Mouse (Mus musculus) hindbrain, embryonic 11.5 days (tissue): ENCODE data around the gene Lif. TPM values are rescaled to one million over a fixed set of nuclear protein-coding genes. Genes with fewer than 3 reads are reported as not detected.

ENCODE experiments used
- ATAC-seq: fragments of 200-750 bp; cut with Nextera tagmentation; 2 replicates; pipeline ENCODE4 v1.8.0; 2017; ENCODE audit warnings: mild to moderate bottlenecking, moderate TSS enrichment, moderate library complexity; ENCODE audit not compliant: low FRiP score
- DNase-seq: peaks from one replicate; pipeline ENCODE4 v3.0.0-alpha.2; 2015; ENCODE audit warnings: low spot score
- H3K27ac ChIP-seq: fragments of 300-500 bp; sonication (generic); 2 replicates; pipeline ENCODE4 v1.5.1; 2014; ENCODE audit warnings: mild to moderate bottlenecking, low read depth, low read length
- H3K27me3 ChIP-seq: fragments of 300-500 bp; sonication (generic); 2 replicates; pipeline ENCODE4 v1.6.1; 2014; ENCODE audit warnings: mild to moderate bottlenecking, low read length, moderate library complexity, mixed read lengths; ENCODE audit not compliant: control insufficient read depth, insufficient read depth
- H3K36me3 ChIP-seq: fragments of 300-500 bp; sonication (generic); 2 replicates; pipeline ENCODE4 v1.6.1; 2014; ENCODE audit warnings: mild to moderate bottlenecking, low read length, moderate library complexity, mixed read lengths; ENCODE audit not compliant: control insufficient read depth, insufficient read depth
- H3K4me1 ChIP-seq: fragments of 300-500 bp; sonication (generic); replicated peaks from 2 replicates; pipeline ENCODE4 v1.6.1; 2014; ENCODE audit warnings: low read length, mixed read lengths; ENCODE audit not compliant: control insufficient read depth, insufficient read depth
- H3K4me2 ChIP-seq: fragments of 300-500 bp; sonication (generic); replicated peaks from 2 replicates; pipeline ENCODE4 v1.6.1; 2014; ENCODE audit warnings: mild to moderate bottlenecking, low read depth, low read length
- H3K4me3 ChIP-seq: fragments of 300-500 bp; sonication (generic); 2 replicates; pipeline ENCODE4 v1.5.1; 2014; ENCODE audit warnings: low read depth, low read length
- H3K9ac ChIP-seq: fragments of 300-500 bp; sonication (generic); 2 replicates; pipeline ENCODE4 v1.6.1; 2014; ENCODE audit warnings: low read depth, low read length
- H3K9me3 ChIP-seq: fragments of 300-500 bp; sonication (generic); 2 replicates; pipeline ENCODE4 v1.6.1; 2016; ENCODE audit warnings: low read length; ENCODE audit not compliant: control insufficient read depth
- WGBS: fragments of 180-500 bp; shearing (Covaris S2); extraction: QIAGEN DNeasy Blood & Tissue Kit; methylation state at CpG from one replicate; pipeline ENCODE4 v1.1.7; 2014; 5-methylcytosine and 5-hydroxymethylcytosine counted together
- polyA plus RNA-seq: library from polyadenylated mRNA; unstranded; fragments of >200 nt; fragmentation: Nextera tagmentation; extraction: Ambion mirVana; gene quantifications from 2 replicates; pipeline ENCODE4 v1.2.1, GENCODE M21; 2014

The Lif gene
- polyA plus RNA-seq, 1 experiment from 2014 or later: not detected

GRCm38 (mm10) chr11:4312180-4312579 is 54.8 kb downstream of the Lif start:
- no peak overlapping the region for H3K27ac ChIP-seq
- no peak overlapping the region for H3K4me2 ChIP-seq
- no peak overlapping the region for H3K4me3 ChIP-seq
- no peaks in the 10 kb centered on the region for H3K36me3 ChIP-seq
- H3K27me3 ChIP-seq: no peaks in the 10 kb centered on the region
- DNase-seq: no peak
- no peak overlapping the region for H3K9ac ChIP-seq
- 76% methylated on average over 4 of the region's 4 CpGs for WGBS
- H3K9me3 ChIP-seq: no peaks in the 10 kb centered on the region
- H3K4me1 ChIP-seq: no peaks in the 10 kb centered on the region
- no peak for ATAC-seq

GRCm38 (mm10) chr11:4317287-4317686 is 59.9 kb downstream of the Lif start:
- no peak overlapping the region for H3K27ac ChIP-seq
- WGBS: 76% methylated on average over 5 of the region's 5 CpGs
- H3K27me3 ChIP-seq: no peaks in the 10 kb centered on the region
- no peaks in the 10 kb centered on the region for H3K9me3 ChIP-seq
- DNase-seq (no peak), ATAC-seq (no peak)
- H3K9ac ChIP-seq: no peak overlapping the region
- no peak overlapping the region for H3K4me3 ChIP-seq
- H3K4me1 ChIP-seq: no peaks in the 10 kb centered on the region
- H3K4me2 ChIP-seq: no peak overlapping the region
- no peaks in the 10 kb centered on the region for H3K36me3 ChIP-seq

- Histone ChIP-seq H3K27ac (no peak overlapping the region), H3K4me3 (no peak overlapping the region), H3K4me1 (no peaks in the 10 kb centered on the region), H3K36me3 (no peaks in the 10 kb centered on the region), H3K9ac (no peak overlapping the region), H3K9me3 (no peaks in the 10 kb centered on the region), H3K4me2 (no peak overlapping the region), H3K27me3 (no peaks in the 10 kb centered on the region)
- no peak for DNase-seq
- no peak for ATAC-seq
- WGBS: 94% methylated on average over 3 of the region's 3 CpGs
Observed at GRCm38 (mm10) chr11:4318011-4318410, 60.7 kb downstream of the Lif start.

GRCm38 (mm10) chr11:4319212-4319955 is 62.0 kb downstream of the Lif start:
- 89% methylated on average over 14 of the region's 14 CpGs for WGBS
- H3K9ac ChIP-seq: no peak overlapping the region

GRCm38 (mm10) chr11:4320876-4321275 is 63.5 kb downstream of the Lif start:
- H3K9me3 ChIP-seq: no peaks in the 10 kb centered on the region
- no peaks in the 10 kb centered on the region for H3K4me1 ChIP-seq
- no peak overlapping the region for H3K9ac ChIP-seq
- no peaks in the 10 kb centered on the region for H3K36me3 ChIP-seq
- DNase-seq (no peak), ATAC-seq (no peak)
- 70% methylated on average over 4 of the region's 4 CpGs for WGBS
- H3K27me3 ChIP-seq: no peaks in the 10 kb centered on the region
- no peak overlapping the region for H3K4me2 ChIP-seq
- H3K27ac ChIP-seq: no peak overlapping the region
- no peak overlapping the region for H3K4me3 ChIP-seq

More at GRCm38 (mm10) chr11:4319212-4319955, 62.0 kb downstream of the Lif start:
- Histone ChIP-seq H3K4me1 (no peaks in the 10 kb centered on the region), H3K9me3 (no peaks in the 10 kb centered on the region), H3K4me3 (no peak overlapping the region), H3K27me3 (no peaks in the 10 kb centered on the region), H3K36me3 (no peaks in the 10 kb centered on the region), H3K27ac (no peak overlapping the region), H3K4me2 (no peak overlapping the region)
- ATAC-seq (no peak), DNase-seq (no peak)

Other genes with a start within 250 kb of the Lif start
- gene Sec14l4, start 226.1 kb upstream of the Lif start, polyA plus RNA-seq: not detected in 2 replicates
- not detected in 2 replicates for gene Sec14l3, start 192.7 kb upstream of the Lif start, polyA plus RNA-seq
- 5.7 and 6.2 TPM in 2 replicates for gene Mtfp1, start 162.1 kb upstream of the Lif start, polyA plus RNA-seq
- 1.7 and 2.1 TPM in 2 replicates for gene Sec14l2, start 134.1 kb upstream of the Lif start, polyA plus RNA-seq
- 24.8 and 31.8 TPM in 2 replicates for gene Rnf215, start 122.4 kb upstream of the Lif start, polyA plus RNA-seq
- gene Ccdc157, start 97.3 kb upstream of the Lif start, polyA plus RNA-seq: 2.7 and 3.5 TPM in 2 replicates
- gene Sf3a1, start 97.2 kb upstream of the Lif start, polyA plus RNA-seq: 80.7 and 81.1 TPM in 2 replicates
- gene Tbc1d10a, start 70.8 kb upstream of the Lif start, polyA plus RNA-seq: 13.8 and 17.6 TPM in 2 replicates
- gene Castor1, start 39.3 kb upstream of the Lif start, polyA plus RNA-seq: 2.1 and 3.4 TPM in 2 replicates
- gene Osm, start 21.1 kb upstream of the Lif start, polyA plus RNA-seq: not detected in 2 replicates
- not detected in 2 replicates for gene Hormad2, start 183.5 kb downstream of the Lif start, polyA plus RNA-seq